Mouse (Mus musculus): ENCODE measurements around the gene Adora2b.

DNA sequence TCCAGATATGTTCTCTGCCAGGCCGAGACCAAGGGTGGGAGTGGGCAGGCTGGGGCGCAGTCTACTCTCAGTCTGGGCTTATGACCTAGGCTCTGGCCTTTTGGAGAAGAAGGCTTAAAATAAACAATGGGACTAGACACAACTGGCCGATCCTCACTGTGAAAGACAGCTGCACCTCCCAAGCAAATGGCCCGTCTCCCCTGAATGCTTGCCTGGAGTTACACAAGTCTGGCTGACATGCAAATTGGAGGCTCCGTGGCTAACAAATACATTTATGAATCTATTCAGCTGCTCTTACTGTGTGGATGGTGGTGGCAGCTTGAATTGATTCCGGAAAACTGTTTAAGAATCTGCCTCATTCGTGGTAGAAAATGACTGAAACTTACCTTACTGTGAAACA lies 16.9 kb downstream of the Adora2b start:
- TF ChIP-seq CTCF (IDR thresholded peaks at IDR 0.05; ENCODE audit: low read depth, low read length) (no peak), POLR2A (IDR thresholded peaks at IDR 0.05; ENCODE audit: insufficient read depth, low read length) (no peak)
